Mouse (Mus musculus) testis, adult 2 months (tissue): ENCODE measurements around the gene Efna2. TPM values are rescaled to one million over a fixed set of nuclear protein-coding genes. Genes with fewer than 3 reads are reported as not detected.

ENCODE experiments used
- H3K27ac ChIP-seq: fragments of 200-500 bp; 2 replicates; pipeline ENCODE4 v1.5.1; 2012; ENCODE audit warnings: low read depth, low read length; ENCODE audit not compliant: control insufficient read depth, insufficient read depth
- H3K27me3 ChIP-seq: fragments of 200-500 bp; 2 replicates; pipeline ENCODE4 v1.6.1; 2012; ENCODE audit warnings: mild to moderate bottlenecking, low read length, moderate library complexity; ENCODE audit not compliant: control insufficient read depth, insufficient read depth
- H3K36me3 ChIP-seq: fragments of 200-500 bp; 2 replicates; pipeline ENCODE4 v1.6.1; 2012; ENCODE audit warnings: mild to moderate bottlenecking, low read length; ENCODE audit not compliant: control insufficient read depth, insufficient read depth
- H3K4me1 ChIP-seq: fragments of 200-500 bp; 2 replicates; pipeline ENCODE4 v1.6.1; 2012; ENCODE audit warnings: low read length; ENCODE audit not compliant: control insufficient read depth, insufficient read depth
- H3K4me3 ChIP-seq: fragments of 200-500 bp; 2 replicates; pipeline ENCODE4 v1.5.1; 2012; ENCODE audit warnings: low read depth, mild to moderate bottlenecking, low read length, moderate library complexity, mixed read lengths; ENCODE audit not compliant: control insufficient read depth
- CTCF ChIP-seq: fragments of 200-500 bp; IDR thresholded peaks from 2 replicates; pipeline ENCODE4 v1.5.1; 2012; ENCODE audit warnings: low read depth, mild to moderate bottlenecking, inconsistent platforms, low read length, moderate library complexity; ENCODE audit not compliant: control insufficient read depth, insufficient read depth, insufficient replicate concordance
- POLR2A ChIP-seq: fragments of 200-500 bp; IDR thresholded peaks from 2 replicates; pipeline ENCODE4 v1.6.1; 2012; ENCODE audit warnings: low read depth, mild to moderate bottlenecking, inconsistent platforms, low read length, moderate library complexity; ENCODE audit not compliant: control insufficient read depth
- polyA plus RNA-seq: library from polyadenylated mRNA; depleted of rRNA; stranded (reverse); fragments of >200 nt; gene quantifications from 2 replicates; pipeline ENCODE4 v1.2.3, GENCODE M21; 2012

Efna2 gene
- polyA plus RNA-seq, 1 experiment, result 1.4 TPM

DNA sequence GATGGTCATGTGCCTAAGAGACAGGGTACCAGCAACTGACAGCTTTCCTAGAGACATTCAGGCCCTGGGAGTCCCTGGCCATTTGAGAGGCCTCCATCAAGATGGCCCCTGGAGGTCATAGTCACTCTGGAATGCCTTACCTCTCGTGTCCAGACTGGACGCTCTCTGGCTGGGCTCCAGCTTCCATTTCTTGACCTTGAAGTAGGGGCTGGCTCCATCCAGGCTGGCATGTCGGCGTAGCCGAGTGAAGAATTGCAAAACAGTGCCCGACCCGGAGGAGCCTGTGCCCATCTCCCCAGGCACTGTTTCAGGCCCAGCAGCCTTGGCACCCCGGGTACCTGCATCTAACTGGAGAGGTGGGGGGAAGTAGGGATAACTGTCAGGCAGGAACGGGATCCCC, 44.9 kb upstream of the Efna2 start:
- no peak overlapping the region for H3K4me3 ChIP-seq
- H3K27ac ChIP-seq, result no peak overlapping the region
- TF ChIP-seq CTCF, result no peak
- no peaks in the 10 kb centered on the region for H3K27me3 ChIP-seq
- H3K4me1 ChIP-seq, result peaks cover 25% of the 10 kb centered on the region
- H3K36me3 ChIP-seq, result no peaks in the 10 kb centered on the region

DNA sequence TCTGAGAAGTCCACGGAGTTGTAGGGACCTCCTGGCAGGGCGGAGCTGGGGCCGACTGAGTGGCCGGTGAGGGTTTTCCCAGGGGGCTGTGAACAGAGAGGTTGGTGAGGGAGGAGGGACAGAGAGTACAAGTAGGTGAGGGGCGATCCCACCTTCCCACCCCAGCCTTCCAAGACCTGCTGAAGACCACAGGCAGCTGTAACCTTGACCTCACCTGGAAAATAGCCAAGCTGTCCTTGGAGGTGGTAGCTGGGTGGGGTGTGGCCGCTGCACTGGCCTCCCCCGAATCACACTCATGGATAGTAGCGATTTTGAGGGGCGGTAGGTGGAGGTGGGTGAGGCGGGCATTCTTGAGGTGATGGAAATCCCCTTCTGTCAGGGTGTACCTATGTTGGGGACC, 44.1 kb upstream of the Efna2 start:
- no peak overlapping the region for H3K4me3 ChIP-seq
- H3K4me1 ChIP-seq, result peaks cover 25% of the 10 kb centered on the region
- no peaks in the 10 kb centered on the region for H3K36me3 ChIP-seq
- H3K27me3 ChIP-seq, result no peaks in the 10 kb centered on the region
- no peak for TF ChIP-seq POLR2A
- TF ChIP-seq CTCF, result no peak
- no peak overlapping the region for H3K27ac ChIP-seq

DNA sequence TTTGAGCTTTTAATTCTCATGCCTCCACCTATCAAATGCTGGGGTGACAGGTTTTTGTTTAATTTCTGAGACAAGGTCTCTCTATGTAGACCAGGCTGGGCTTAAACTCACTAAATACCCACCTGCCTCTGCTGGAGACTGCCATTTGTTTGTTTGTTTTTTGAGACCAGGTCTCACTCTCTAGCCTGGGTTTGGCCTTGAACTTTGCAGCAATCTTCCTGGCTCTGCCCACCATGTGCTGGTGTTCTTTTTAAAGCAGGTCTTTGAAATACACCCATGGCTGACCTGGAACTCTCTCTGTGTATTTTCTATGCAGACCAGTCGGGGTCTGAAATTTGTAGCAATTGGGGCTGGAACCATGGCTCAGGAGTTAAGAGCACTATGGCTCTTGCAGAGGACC, 43.6 kb upstream of the Efna2 start:
- Histone ChIP-seq H3K4me3 (no peak overlapping the region), H3K27ac (no peak overlapping the region), H3K36me3 (no peaks in the 10 kb centered on the region), H3K4me1 (peaks cover 25% of the 10 kb centered on the region), H3K27me3 (no peaks in the 10 kb centered on the region)
- TF ChIP-seq POLR2A (no peak), CTCF (no peak)

DNA sequence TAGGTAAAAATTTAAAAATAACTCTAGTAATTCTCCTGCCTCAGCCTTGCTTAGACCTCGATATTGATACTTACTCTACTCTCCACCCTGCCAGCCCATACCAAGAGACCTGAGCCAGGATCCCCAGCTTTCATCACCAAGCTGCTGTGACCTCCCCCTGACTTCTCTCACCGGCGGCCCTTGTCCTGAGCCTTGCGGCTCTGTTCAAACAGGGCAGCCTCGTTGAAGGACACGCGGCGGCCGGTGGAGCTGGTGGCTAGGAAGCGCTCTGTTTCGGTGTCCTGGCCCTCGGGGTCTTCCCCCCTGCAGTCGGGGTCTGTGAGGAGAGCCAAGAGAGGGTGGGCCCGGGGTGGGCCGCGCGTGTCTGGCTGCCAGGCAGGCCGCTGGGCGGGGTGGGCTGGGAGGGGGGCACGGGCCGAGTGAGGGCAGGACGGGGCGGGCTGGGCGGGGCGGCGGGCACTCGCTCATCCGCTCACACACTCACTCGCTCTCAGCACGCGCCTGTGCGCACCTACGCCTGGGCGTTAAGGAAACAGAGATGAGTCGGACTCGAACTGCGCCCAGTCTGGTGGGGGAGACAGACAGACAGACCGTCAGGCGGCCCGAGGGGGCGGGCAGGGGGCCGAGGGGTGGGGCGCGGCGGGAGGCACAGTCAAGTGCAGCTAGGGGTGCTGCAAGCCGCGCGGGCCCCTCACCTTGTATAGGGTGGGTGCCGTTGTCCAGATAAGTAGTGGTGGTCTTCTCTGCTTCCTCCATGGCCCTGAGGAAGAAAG, 42.9 kb upstream of the Efna2 start:
- Histone ChIP-seq H3K36me3 (no peaks in the 10 kb centered on the region), H3K4me3 (peak overlapping the region; percentile 43), H3K4me1 (peaks cover 32% of the 10 kb centered on the region), H3K27ac (no peak overlapping the region), H3K27me3 (no peaks in the 10 kb centered on the region)
- TF ChIP-seq POLR2A, result no peak
- TF ChIP-seq CTCF, result no peak

DNA sequence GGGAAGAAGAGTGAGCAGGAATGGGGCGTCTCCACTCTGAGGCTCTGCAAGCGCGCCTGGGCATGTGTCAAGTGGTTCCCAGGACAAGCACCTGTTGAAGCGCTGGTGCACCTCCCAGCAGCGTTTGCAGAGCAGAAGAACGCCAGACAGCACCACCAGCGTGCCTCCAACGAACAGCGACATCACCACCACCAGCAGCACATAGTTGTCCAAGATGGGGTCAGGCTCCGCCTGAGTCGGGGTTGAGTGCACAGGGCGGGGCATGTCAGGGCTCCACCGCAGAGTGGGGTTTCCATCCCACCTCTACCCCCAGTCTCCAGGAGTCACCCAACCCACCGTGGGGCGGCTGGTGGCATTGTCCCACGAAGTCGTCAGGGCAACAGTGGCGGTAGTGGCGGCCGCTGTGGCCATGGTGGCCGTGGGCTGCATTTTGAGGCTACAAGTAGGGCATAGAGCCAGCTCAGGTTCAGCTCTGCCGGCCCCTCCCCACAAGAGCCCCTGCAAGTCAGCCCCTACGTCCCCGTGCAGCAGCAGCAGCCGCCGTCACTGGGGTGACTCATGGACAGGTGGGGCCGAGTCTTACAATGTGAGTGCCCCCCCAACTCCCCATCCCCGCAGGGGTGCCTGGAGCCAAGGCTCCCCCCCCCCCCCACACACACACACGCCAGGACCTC, 42.2 kb upstream of the Efna2 start:
- Histone ChIP-seq H3K27me3 (no peaks in the 10 kb centered on the region), H3K27ac (no peak overlapping the region), H3K36me3 (no peaks in the 10 kb centered on the region), H3K4me1 (peaks cover 36% of the 10 kb centered on the region), H3K4me3 (peak overlapping the region; percentile 43)
- TF ChIP-seq POLR2A (no peak), CTCF (no peak)

DNA sequence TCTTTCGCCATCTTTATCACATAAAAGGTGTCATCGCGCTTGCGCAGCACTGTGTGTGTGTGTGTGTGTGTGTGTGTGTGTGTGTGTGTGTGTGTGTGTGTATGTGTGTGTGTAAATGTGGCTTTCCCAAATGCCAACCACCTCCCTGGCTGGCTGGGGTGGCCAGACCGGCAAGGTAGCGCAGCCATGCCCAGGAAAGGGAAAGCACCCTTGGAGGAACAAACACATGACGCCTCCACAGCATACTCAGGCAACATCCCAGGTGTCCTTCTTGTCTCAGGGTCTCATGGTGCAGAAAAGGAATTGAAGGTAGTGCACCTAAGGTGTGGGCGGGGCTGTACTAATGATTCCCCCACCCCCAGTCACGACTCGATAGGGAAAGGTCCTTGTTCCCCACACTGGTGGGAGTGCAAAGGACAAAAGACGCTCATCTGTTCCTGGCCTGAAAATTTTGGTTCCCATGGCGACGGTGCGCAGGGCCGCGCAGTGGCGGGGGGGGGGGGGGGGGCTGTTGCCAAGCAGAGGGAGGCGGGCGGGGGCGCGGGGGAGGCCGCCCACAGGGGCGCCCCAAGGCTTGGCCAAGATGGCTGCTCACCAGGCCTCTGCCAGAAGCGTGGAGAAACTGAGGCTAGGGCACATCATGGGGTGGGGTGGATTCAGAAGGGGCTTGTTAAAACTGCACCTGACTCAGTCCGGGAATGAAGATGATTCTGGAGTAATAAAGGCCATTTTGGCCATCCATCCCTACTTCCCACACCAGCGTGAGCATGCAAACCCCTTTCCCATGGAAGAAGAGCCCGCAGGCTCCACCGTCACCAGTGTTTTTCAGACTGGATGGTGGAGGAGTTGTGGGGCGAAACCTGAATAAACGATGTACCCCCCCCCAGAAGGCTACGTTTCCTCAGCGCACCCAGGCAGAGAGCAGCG, 41.4 kb upstream of the Efna2 start:
- Histone ChIP-seq H3K4me1 (peaks cover 40% of the 10 kb centered on the region), H3K4me3 (no peak overlapping the region; the same call in 1 of the 2 replicates), H3K36me3 (no peaks in the 10 kb centered on the region), H3K27ac (no peak overlapping the region), H3K27me3 (no peaks in the 10 kb centered on the region)
- no peak for TF ChIP-seq CTCF
- TF ChIP-seq POLR2A, result no peak
